ENCODE assay signal across 15 mouse cellular contexts in the genomic region with DNA sequence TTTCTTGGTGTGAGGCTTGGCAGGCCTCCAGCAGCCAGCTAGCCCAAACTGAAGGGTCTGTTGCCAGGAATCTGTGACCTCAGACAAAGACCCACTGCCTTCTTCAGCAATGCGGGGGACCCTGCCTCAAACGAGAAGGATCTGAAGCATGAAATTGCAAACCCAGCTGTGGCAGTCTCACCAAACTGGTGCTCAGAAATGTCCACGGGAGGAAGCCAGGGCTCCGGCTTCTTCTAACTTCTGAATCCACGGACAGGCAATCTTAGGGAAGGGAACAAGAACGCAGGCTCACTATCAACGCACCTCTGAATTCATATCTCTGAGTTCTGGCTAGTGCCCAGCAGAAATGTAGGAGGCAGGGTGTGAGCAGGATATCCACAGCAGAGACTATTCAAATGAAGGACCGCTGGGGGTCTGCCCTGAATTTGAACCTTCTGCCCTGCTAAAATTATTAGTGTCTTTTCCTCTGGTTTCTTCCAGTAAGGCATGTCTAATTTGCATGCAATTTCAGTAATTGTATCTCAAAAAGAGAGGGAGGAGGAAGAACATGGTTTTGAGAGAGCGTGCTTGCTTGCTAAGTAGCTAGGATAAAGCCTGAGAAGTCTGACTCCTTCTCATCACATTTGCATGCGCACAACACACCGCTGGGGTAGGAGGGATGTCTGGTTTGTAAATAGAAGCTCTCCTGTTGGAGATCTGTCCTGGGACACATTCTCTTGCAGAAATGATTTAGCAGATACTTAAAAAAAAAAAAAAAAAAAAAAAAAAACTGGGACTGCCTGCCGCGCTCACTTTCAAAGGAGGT. TPM values are rescaled to one million over a fixed set of nuclear protein-coding genes. Genes with fewer than 3 reads are reported as not detected.
DNase-seq lines count a peak whose midpoint lies in the region; ATAC-seq lines count a peak whose summit lies in the region.
"Had no signal": no experiment of that assay in that cellular context is flagged by ENCODE, and none has a peak within 500 bp of the region (broad histone marks: within the 10 kb centered on the region; RNA-seq: fewer than 3 reads in every experiment).

No protein-coding gene starts in this region.

- peak overlapping the region; percentile 62 for H3K27ac ChIP-seq in forebrain, embryonic 15.5 days (replicated peaks)
- H3K27ac ChIP-seq: intestine, embryonic 15.5 days had no signal

- intact Hi-C loops in left cerebral cortex, postnatal 4 days (cut with DNase I), result no loop called here
- intact Hi-C loops in left cerebral cortex, postnatal 25 days (cut with DNase I), result no loop called here

- H3K4me2 ChIP-seq in forebrain, embryonic 15.5 days (replicated peaks), result peak overlapping the region; percentile 33
- H3K4me2 ChIP-seq: intestine, embryonic 15.5 days had no signal

- no peak overlapping the region for H3K9ac ChIP-seq in forebrain, embryonic 15.5 days (replicated peaks)
- H3K9ac ChIP-seq: intestine, embryonic 15.5 days had no signal

- H3K36me3 ChIP-seq in forebrain, embryonic 15.5 days, result no peaks in the 10 kb centered on the region
- H3K36me3 ChIP-seq: intestine, embryonic 15.5 days had no signal

- H3K4me3 ChIP-seq in forebrain, embryonic 15.5 days, result peak overlapping the region; percentile 16; the same call in 1 of the 2 replicates
- H3K4me3 ChIP-seq: intestine, embryonic 15.5 days; megakaryocyte, embryonic 14.5 days had no signal

- H3K27me3 ChIP-seq in forebrain, embryonic 15.5 days, result no peaks in the 10 kb centered on the region

- WGBS in forebrain, embryonic 15.5 days, result 2% methylated on average over 13 of the region's 13 CpGs

- H3K4me1 ChIP-seq in forebrain, embryonic 15.5 days, result peaks cover 53% of the 10 kb centered on the region

- no peaks in the 10 kb centered on the region for H3K9me3 ChIP-seq in forebrain, embryonic 15.5 days
- H3K9me3 ChIP-seq: intestine, embryonic 15.5 days had no signal

- DNase-seq in left cerebral cortex, postnatal 4 days, result peak; percentile 59
- DNase-seq in left cerebral cortex, postnatal 25 days (ENCODE audit: low spot score in 2 of 2), result no peak
- peak; percentile 74 for DNase-seq in mesoderm, embryonic 11.5 days (ENCODE audit: low read depth, low spot score)
- no peak for DNase-seq in adrenal gland, postnatal 36 days
- no peak for DNase-seq in urinary bladder, postnatal 10 days (ENCODE audit: low spot score)
- no peak for DNase-seq in urinary bladder, postnatal 36 days (ENCODE audit: low spot score in 2 of 2)
- DNase-seq in gastrocnemius, postnatal 10 days, result no peak
- DNase-seq: adrenal gland, adult 2 months; gastrocnemius, postnatal 36 days; layer of hippocampus, postnatal 36 days; right cerebral cortex, postnatal 4 days; thymus, adult 18-20 months had no signal

- ATAC-seq in forebrain, embryonic 15.5 days (replicated peaks), result peak; percentile 60
- ATAC-seq: intestine, embryonic 15.5 days had no signal

RNA-seq across cellular contexts. Expression of gene Gas1, which starts 51.5 kb away (rescaled TPM):
- total RNA-seq in left cerebral cortex, postnatal 4 days (2021), result 10 to 100 TPM; 13.0 to 14.4 TPM
- total RNA-seq in left cerebral cortex, postnatal 25 days (2021), result 10 to 100 TPM in 1 of 2 experiments, 1 to 10 TPM in 1; 9.6 to 10.4 TPM
- 37.8 and 44.9 TPM in 2 replicates for polyA plus RNA-seq in forebrain, embryonic 15.5 days (2015; fragmentation: Nextera tagmentation; extraction: Ambion mirVana)
- total RNA-seq in adrenal gland, postnatal 36 days (2021), result 10 to 100 TPM; 35.6 to 72.4 TPM
- total RNA-seq in gastrocnemius, postnatal 10 days (2021), result 10 to 100 TPM; 68.7 to 70.5 TPM

Comparison
In these comparisons a context has a peak if more than half of its experiments do, and no peak if none do; other contexts are left out.
1. DNase-seq: peak in left cerebral cortex, postnatal 4 days (single experiment) and mesoderm, embryonic 11.5 days (single experiment); none in left cerebral cortex, postnatal 25 days (0 of 2), adrenal gland, postnatal 36 days (0 of 2), urinary bladder, postnatal 10 days (single experiment), urinary bladder, postnatal 36 days (0 of 2) and gastrocnemius, postnatal 10 days (single experiment).